Mouse (Mus musculus) liver, postnatal 0 days (tissue): Measurements from ENCODE around the gene Slc43a2. TPM values are rescaled to one million over a fixed set of nuclear protein-coding genes. Genes with fewer than 3 reads are reported as not detected.

Experiments used
- ATAC-seq: fragments of 200-750 bp; cut with Nextera tagmentation; 2 replicates; pipeline ENCODE4 v1.8.0; 2017; ENCODE audit warnings: mild to moderate bottlenecking, moderate library complexity
- DNase-seq: peaks from one replicate; pipeline ENCODE4 v3.0.0-alpha.2; 2016
- H3K27ac ChIP-seq: fragments of 300-500 bp; sonication (generic); 2 replicates; pipeline ENCODE4 v1.5.1; 2014; ENCODE audit warnings: antibody characterized with exemption, moderate library complexity, mild to moderate bottlenecking, low read depth
- H3K27me3 ChIP-seq: fragments of 300-500 bp; sonication (generic); 2 replicates; pipeline ENCODE4 v1.6.1; 2014; ENCODE audit warnings: low read length, control low read depth, mixed read lengths; ENCODE audit not compliant: insufficient read depth
- H3K36me3 ChIP-seq: fragments of 300-500 bp; sonication (generic); replicated peaks from 2 replicates; pipeline ENCODE4 v1.6.1; 2014; ENCODE audit warnings: mild to moderate bottlenecking, control low read depth, low read length, moderate library complexity, mixed read lengths; ENCODE audit not compliant: insufficient read depth
- H3K4me1 ChIP-seq: fragments of 300-500 bp; sonication (generic); 2 replicates; pipeline ENCODE4 v1.6.1; 2014; ENCODE audit warnings: antibody characterized with exemption, mild to moderate bottlenecking, control low read depth; ENCODE audit not compliant: insufficient read depth
- H3K4me2 ChIP-seq: fragments of 300-500 bp; sonication (generic); 2 replicates; pipeline ENCODE4 v1.6.1; 2014; ENCODE audit warnings: low read depth, mild to moderate bottlenecking, low read length, moderate library complexity, mixed read lengths
- H3K4me3 ChIP-seq: fragments of 300-500 bp; sonication (generic); 2 replicates; pipeline ENCODE4 v1.5.1; 2014; ENCODE audit warnings: low read depth, low read length
- H3K9ac ChIP-seq: fragments of 300-500 bp; sonication (generic); replicated peaks from 2 replicates; pipeline ENCODE4 v1.6.1; 2014; ENCODE audit warnings: mild to moderate bottlenecking, moderate library complexity
- H3K9me3 ChIP-seq: fragments of 300-500 bp; sonication (generic); 2 replicates; pipeline ENCODE4 v1.6.1; 2016; ENCODE audit warnings: mild to moderate bottlenecking, control low read depth, low read length, mixed read lengths
- CTCF ChIP-seq: sonication (generic); IDR thresholded peaks from 2 replicates; pipeline ENCODE4 v1.5.1; 2016; ENCODE audit warnings: antibody characterized with exemption, low read depth
- EP300 ChIP-seq: IDR thresholded peaks from 2 replicates; pipeline ENCODE4 v1.6.1; 2016; ENCODE audit warnings: antibody characterized with exemption, low read depth, mild to moderate bottlenecking
- WGBS: fragments of 180-500 bp; shearing (Covaris S2); extraction: QIAGEN DNeasy Blood & Tissue Kit; methylation state at CpG from one replicate; pipeline ENCODE4 v1.1.7; 2014; ENCODE audit not compliant: insufficient replicate concordance; 5-methylcytosine and 5-hydroxymethylcytosine counted together
- microRNA-seq: library from miRNA; unstranded; fragments of <30 nt; microRNA quantifications from one replicate; pipeline ENCODE4, GENCODE M21; 2016
- polyA plus RNA-seq: library from polyadenylated mRNA; unstranded; fragments of >200 nt; fragmentation: Nextera tagmentation; extraction: Ambion mirVana; gene quantifications from 2 replicates; pipeline ENCODE4 v1.2.1, GENCODE M21; 2015

Gene Slc43a2
- polyA plus RNA-seq, 1 experiment from 2014 or later, result 7.2 TPM

DNA sequence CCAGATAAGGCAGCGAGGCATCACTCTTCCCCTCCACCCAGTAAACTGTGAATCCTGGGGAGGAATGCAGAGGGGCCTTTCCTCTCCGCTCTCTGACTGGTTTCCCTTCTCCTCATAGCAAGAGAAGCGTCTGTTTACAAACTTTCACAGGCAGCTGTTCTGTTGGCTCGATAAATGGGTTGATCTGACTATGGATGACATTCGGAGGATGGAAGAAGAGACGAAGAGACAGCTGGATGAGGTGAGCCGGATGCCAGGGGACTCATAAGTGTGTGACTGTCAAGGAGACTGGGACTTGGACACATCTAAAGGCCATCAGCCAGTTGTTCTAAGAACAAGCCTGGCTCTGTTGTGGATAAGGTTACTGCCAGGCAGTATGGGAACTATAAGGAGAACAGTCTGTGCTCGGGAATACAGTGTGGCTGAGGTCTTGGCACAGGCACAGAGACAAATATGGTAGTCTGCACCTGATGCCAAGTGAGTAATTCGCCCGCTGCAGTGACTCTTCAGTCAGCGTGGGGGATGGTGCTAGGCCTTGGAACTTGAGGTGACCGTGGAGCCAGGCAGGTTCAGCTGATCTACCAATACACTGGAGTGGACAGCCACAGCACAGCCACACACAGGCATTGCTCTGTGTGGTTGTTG, 88.8 kb downstream of the Slc43a2 start:
- WGBS, result 78% methylated on average over 12 of the region's 12 CpGs
- Histone ChIP-seq H3K9ac (no peak overlapping the region), H3K27me3 (no peaks in the 10 kb centered on the region), H3K9me3 (no peaks in the 10 kb centered on the region), H3K4me2 (no peak overlapping the region), H3K36me3 (peaks cover 36% of the 10 kb centered on the region), H3K4me1 (peaks cover 3% of the 10 kb centered on the region; the same call in 1 of the 2 replicates), H3K4me3 (no peak overlapping the region), H3K27ac (no peak overlapping the region)
- TF ChIP-seq CTCF (no peak), EP300 (no peak)
- DNase-seq (no peak), ATAC-seq (no peak)

DNA sequence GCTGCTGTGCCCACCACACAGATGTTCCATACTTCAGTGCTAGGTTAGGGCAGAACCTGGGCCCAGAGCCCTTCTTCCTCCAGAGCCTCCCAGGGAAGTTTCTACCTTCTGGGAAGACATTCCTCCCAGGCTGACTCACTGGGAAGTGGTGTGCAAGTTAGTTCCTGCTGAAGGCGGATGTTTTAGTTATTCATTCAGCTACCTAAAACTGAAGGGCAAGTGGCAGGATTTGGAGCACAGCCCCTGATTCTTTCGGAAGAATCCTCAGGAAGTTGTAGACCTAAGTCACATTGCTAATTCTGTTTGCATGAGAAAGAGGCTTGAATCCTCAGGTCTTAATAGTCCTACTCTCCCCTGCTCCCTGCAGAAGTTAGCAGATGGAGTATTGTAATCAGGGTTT, 89.9 kb downstream of the Slc43a2 start:
- Histone ChIP-seq H3K9ac (no peak overlapping the region), H3K27me3 (no peaks in the 10 kb centered on the region), H3K27ac (0 out of 2 replicates have a peak overlapping the region, but pooled peaks have one; percentile 4), H3K9me3 (no peaks in the 10 kb centered on the region), H3K36me3 (peaks cover 36% of the 10 kb centered on the region), H3K4me2 (no peak overlapping the region), H3K4me3 (no peak overlapping the region), H3K4me1 (peaks cover 3% of the 10 kb centered on the region; the same call in 1 of the 2 replicates)
- TF ChIP-seq EP300, result no peak
- no peak for TF ChIP-seq CTCF
- DNase-seq, result no peak
- ATAC-seq, result no peak
- 73% methylated on average over 2 of the region's 2 CpGs for WGBS

DNA sequence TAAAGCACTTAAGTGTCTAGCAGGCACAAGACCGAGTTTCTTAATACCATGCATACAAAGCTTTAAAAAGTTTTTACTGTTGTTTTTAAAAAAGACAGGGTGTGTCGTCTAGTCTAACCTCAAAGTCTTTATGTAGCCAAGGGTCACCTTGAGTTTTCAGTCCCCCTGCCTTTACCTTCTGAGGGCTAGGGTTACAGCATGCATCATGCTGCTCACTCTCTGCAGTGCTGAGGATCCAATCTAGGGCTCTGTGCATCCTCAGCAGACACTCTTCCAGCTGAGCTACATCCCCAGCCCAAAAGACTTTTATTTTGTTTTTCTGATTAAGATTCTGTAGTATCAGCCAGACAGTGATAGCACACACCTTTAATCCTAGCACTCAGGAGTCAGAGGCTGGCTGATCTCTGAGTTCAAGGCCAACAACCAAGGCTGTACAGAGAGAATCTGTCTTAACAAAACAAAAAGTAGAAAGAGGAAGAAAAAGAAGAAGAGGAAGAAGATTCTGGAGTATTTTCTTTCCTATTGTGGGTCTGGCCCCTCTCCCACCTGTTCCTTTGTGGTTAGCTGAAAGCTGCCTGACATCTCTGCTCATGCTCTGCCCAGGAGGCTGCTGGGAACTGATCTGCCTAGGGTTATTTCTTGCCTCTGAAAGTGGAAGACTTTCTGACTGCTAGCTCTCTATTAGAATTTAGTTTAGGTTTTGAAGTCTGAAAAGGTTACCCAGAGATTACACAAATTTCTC, 91.3 kb downstream of the Slc43a2 start:
- Histone ChIP-seq H3K27ac (peak overlapping the region; percentile 61), H3K9me3 (no peaks in the 10 kb centered on the region), H3K4me2 (no peak overlapping the region), H3K9ac (no peak overlapping the region), H3K27me3 (no peaks in the 10 kb centered on the region), H3K36me3 (peaks cover 41% of the 10 kb centered on the region), H3K4me1 (peaks cover 3% of the 10 kb centered on the region; the same call in 1 of the 2 replicates), H3K4me3 (no peak overlapping the region)
- WGBS, result 67% methylated on average over 2 of the region's 2 CpGs
- ATAC-seq, result no peak
- no peak for TF ChIP-seq CTCF
- TF ChIP-seq EP300, result no peak
- no peak for DNase-seq

DNA sequence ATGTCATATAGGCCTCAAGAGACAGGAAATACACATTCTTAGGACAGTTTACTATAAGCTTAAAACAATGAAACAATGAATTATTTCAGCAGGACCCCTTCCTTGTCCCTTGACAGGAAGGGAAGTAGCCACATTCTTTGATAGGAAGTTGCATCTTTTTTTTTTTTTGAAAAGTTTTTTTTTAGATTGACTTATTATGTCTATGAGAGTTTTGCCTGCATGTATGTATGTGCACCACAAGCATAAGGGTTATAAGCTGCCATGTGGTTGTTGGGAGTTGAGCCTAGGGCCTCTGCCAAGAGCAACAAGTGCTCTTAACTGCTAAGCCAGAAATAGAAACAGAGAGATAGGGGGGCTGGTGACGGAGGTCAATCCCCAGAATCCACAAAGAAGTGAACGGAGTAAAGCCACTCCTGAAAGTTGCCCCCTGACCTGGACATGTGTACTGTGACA, 92.6 kb downstream of the Slc43a2 start:
- H3K4me2 ChIP-seq, result no peak overlapping the region
- no peak overlapping the region for H3K4me3 ChIP-seq
- no peaks in the 10 kb centered on the region for H3K9me3 ChIP-seq
- no peaks in the 10 kb centered on the region for H3K27me3 ChIP-seq
- 0 out of 2 replicates have a peak overlapping the region, but pooled peaks have one; percentile 61 for H3K27ac ChIP-seq
- 29% methylated on average over 2 of the region's 2 CpGs for WGBS
- H3K36me3 ChIP-seq, result peaks cover 45% of the 10 kb centered on the region
- H3K9ac ChIP-seq, result no peak overlapping the region
- no peak for DNase-seq
- peaks cover 3% of the 10 kb centered on the region; the same call in 1 of the 2 replicates for H3K4me1 ChIP-seq
- peak; percentile 29; the same call in 1 of the 2 replicates for ATAC-seq
- TF ChIP-seq EP300, result no peak
- TF ChIP-seq CTCF, result no peak

DNA sequence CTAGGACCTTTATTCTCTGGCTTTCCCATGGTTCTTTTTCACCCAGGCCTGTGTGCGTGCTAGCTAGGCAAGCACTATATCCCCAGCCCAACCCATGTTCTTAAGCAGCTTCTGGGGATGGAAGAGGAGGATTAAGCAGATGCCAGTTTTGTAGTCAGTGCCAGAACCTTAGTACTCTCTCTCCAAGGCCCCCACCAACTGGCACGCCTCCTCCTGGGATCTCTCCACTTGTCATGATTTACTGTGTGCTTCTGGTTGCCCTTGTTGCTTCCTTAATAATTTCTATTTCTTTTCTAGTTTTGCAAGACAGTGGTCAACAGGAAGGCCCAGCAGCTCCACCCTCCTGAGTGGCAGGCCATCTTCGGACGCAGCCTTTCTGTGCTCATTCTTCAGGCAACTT, 94.3 kb downstream of the Slc43a2 start:
- no peak for ATAC-seq
- Histone ChIP-seq H3K9ac (no peak overlapping the region), H3K27me3 (no peaks in the 10 kb centered on the region), H3K36me3 (peaks cover 28% of the 10 kb centered on the region), H3K4me1 (peaks cover 8% of the 10 kb centered on the region; the same call in 1 of the 2 replicates), H3K27ac (no peak overlapping the region), H3K4me3 (no peak overlapping the region), H3K9me3 (no peaks in the 10 kb centered on the region), H3K4me2 (no peak overlapping the region)
- TF ChIP-seq EP300 (no peak), CTCF (no peak)
- WGBS, result 85% methylated on average over 4 of the region's 4 CpGs
- no peak for DNase-seq

Small RNA genes lying within 50 kb of the gene (microRNA-seq; reads per million reads assigned to microRNA genes)
- gene Mir3971, result not detected

Other genes starting within 250 kb of the Slc43a2 start
- 43.5 and 49.3 TPM in 2 replicates for gene Rpa1, start 183.4 kb upstream of the Slc43a2 start, polyA plus RNA-seq
- gene Smyd4, start 183.3 kb upstream of the Slc43a2 start, polyA plus RNA-seq, result 3.1 TPM in 2 replicates
- gene Serpinf1, start 109.0 kb upstream of the Slc43a2 start, polyA plus RNA-seq, result 823 and 833 TPM in 2 replicates
- gene Serpinf2, start 92.1 kb upstream of the Slc43a2 start, polyA plus RNA-seq, result 975 and 1,049 TPM in 2 replicates
- gene Wdr81, start 77.0 kb upstream of the Slc43a2 start, polyA plus RNA-seq, result 8.4 and 9.5 TPM in 2 replicates
- 34.2 and 35.6 TPM in 2 replicates for gene Tlcd2, start 70.0 kb upstream of the Slc43a2 start, polyA plus RNA-seq
- gene Prpf8, start 44.9 kb upstream of the Slc43a2 start, polyA plus RNA-seq, result 12.1 and 13.9 TPM in 2 replicates
- gene Rilp, start 21.6 kb upstream of the Slc43a2 start, polyA plus RNA-seq, result 13.2 and 13.4 TPM in 2 replicates
- gene Scarf1, start 18.2 kb upstream of the Slc43a2 start, polyA plus RNA-seq, result 3.1 TPM in 2 replicates
- 30.1 and 36.7 TPM in 2 replicates for gene Pitpna, start 56.4 kb downstream of the Slc43a2 start, polyA plus RNA-seq
- gene Inpp5k, start 99.3 kb downstream of the Slc43a2 start, polyA plus RNA-seq, result 16.7 TPM in 2 replicates
- 19.4 and 22.4 TPM in 2 replicates for gene Myo1c, start 118.8 kb downstream of the Slc43a2 start, polyA plus RNA-seq
- gene Crk, start 147.6 kb downstream of the Slc43a2 start, polyA plus RNA-seq, result 35.0 and 36.0 TPM in 2 replicates
- gene Ywhae, start 201.2 kb downstream of the Slc43a2 start, polyA plus RNA-seq, result 190 and 204 TPM in 2 replicates